In the genomic region with DNA sequence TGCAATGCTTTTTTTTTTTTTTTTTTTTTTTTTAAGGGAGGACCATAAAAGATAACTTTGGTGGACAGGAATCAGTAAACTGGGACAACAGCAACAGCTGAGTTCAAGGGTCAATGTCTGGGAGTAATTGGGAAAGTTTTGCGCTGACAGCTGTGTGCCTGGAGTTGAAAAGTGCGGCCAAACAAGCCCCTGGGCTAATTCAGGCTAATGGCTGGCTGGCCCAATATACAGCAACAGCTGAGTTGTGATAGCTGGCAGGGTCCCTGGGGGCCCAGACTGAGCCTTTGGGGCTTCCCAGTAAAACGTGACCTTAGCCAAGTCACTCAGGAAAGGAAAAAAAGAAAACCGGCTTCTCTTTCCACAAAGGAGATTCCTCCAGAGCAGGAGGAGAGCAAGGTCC, we compare ENCODE assay signal across 8 mouse cellular contexts. TPM values are rescaled to one million over a fixed set of nuclear protein-coding genes. Genes with fewer than 3 reads are reported as not detected.
A peak's percentile ranks its signal among the peaks of the same experiment; 100 is the strongest.
DNase-seq lines count a peak whose midpoint lies in the region; ATAC-seq and TF ChIP-seq lines count a peak whose summit lies in the region.

No protein-coding gene starts in this region.

- WGBS in hindbrain, embryonic 14.5 days = 41% methylated on average over 4 of the region's 4 CpGs
- 53% methylated on average over 4 of the region's 4 CpGs for WGBS in liver, postnatal 0 days (ENCODE audit: insufficient replicate concordance)

- TF ChIP-seq CTCF in gastrocnemius, adult 2 months (IDR thresholded peaks at IDR 0.05) = no peak
- TF ChIP-seq CTCF in liver, postnatal 0 days (IDR thresholded peaks at IDR 0.05; ENCODE audit: low read depth) = no peak

- peaks cover 7% of the 10 kb centered on the region; the same call in 1 of the 2 replicates for H3K4me1 ChIP-seq in hindbrain, embryonic 14.5 days (replicated peaks; ENCODE audit: control insufficient read depth, insufficient read depth, low read length)
- 0 out of 2 replicates have a peak, but pooled peaks cover 17% of the 10 kb centered on the region for H3K4me1 ChIP-seq in liver, postnatal 0 days (ENCODE audit: insufficient read depth)

- peak overlapping the region; percentile 92 for H3K27ac ChIP-seq in gastrocnemius, adult 2 months
- H3K27ac ChIP-seq in hindbrain, embryonic 14.5 days = no peak overlapping the region
- H3K27ac ChIP-seq in liver, postnatal 0 days (ENCODE audit: low read depth) = no peak overlapping the region

- ATAC-seq in hindbrain, embryonic 14.5 days (ENCODE audit: low FRiP score) = no peak
- no peak for ATAC-seq in liver, postnatal 0 days

- DNase-seq in adrenal gland, postnatal 14 days = peak; percentile 49
- no peak for DNase-seq in adrenal gland, adult 8-10 months
- DNase-seq in gastrocnemius, adult 2 months = peak; percentile 76
- no peak for DNase-seq in hindbrain, embryonic 14.5 days (ENCODE audit: low spot score)
- no peak for DNase-seq in liver, postnatal 0 days
- DNase-seq in ovary, adult 18-20 months (ENCODE audit: low spot score) = no peak
- no peak for DNase-seq in urinary bladder, adult 2 months (ENCODE audit: low spot score)
- no peak for DNase-seq in left cerebral cortex, adult 18-20 months (ENCODE audit: low spot score in 2 of 2)

- H3K36me3 ChIP-seq in hindbrain, embryonic 14.5 days (replicated peaks; ENCODE audit: control insufficient read depth, insufficient read depth) = no peaks in the 10 kb centered on the region
- H3K36me3 ChIP-seq in liver, postnatal 0 days (replicated peaks; ENCODE audit: insufficient read depth, low read length) = no peaks in the 10 kb centered on the region

- no peak overlapping the region for H3K9ac ChIP-seq in hindbrain, embryonic 14.5 days
- H3K9ac ChIP-seq in liver, postnatal 0 days (replicated peaks) = no peak overlapping the region

- peak overlapping the region; percentile 97; the same call in 1 of the 2 replicates for H3K4me2 ChIP-seq in hindbrain, embryonic 14.5 days (replicated peaks)
- H3K4me2 ChIP-seq in liver, postnatal 0 days (ENCODE audit: low read depth, low read length) = peak overlapping the region; percentile 64; the same call in 1 of the 2 replicates

- peak overlapping the region; percentile 90 for H3K4me3 ChIP-seq in gastrocnemius, adult 2 months
- no peak overlapping the region for H3K4me3 ChIP-seq in hindbrain, embryonic 14.5 days (replicated peaks; ENCODE audit: low read length)
- H3K4me3 ChIP-seq in liver, postnatal 0 days (ENCODE audit: low read depth, low read length) = no peak overlapping the region

- intact Hi-C loops in gastrocnemius, adult 2 months (cut with DNase I) = no loop called here

- peaks cover 27% of the 10 kb centered on the region for H3K27me3 ChIP-seq in hindbrain, embryonic 14.5 days (ENCODE audit: control insufficient read depth, insufficient read depth, low read length)
- H3K27me3 ChIP-seq in liver, postnatal 0 days (ENCODE audit: insufficient read depth, low read length) = peaks cover 34% of the 10 kb centered on the region

- no peaks in the 10 kb centered on the region for H3K9me3 ChIP-seq in hindbrain, embryonic 14.5 days (ENCODE audit: control insufficient read depth, low read length)
- H3K9me3 ChIP-seq in liver, postnatal 0 days (ENCODE audit: low read length) = no peaks in the 10 kb centered on the region

- TF ChIP-seq EP300 in liver, postnatal 0 days (IDR thresholded peaks at IDR 0.05; ENCODE audit: low read depth) = no peak

RNA-seq across cellular contexts. Expression of gene Ramp2, which starts 0.8 kb away (rescaled TPM):
- 107 and 145 TPM in 2 replicates for total RNA-seq in adrenal gland, postnatal 14 days (2021)
- total RNA-seq in adrenal gland, adult 8-10 months (2022) = 10 to 100 TPM; 26.3 to 56.5 (median 40.7) TPM
- total RNA-seq in gastrocnemius, adult 2 months (2021) = 10 to 100 TPM; 34.8 to 37.0 TPM
- polyA plus RNA-seq in hindbrain, embryonic 14.5 days (2014; fragmentation: Nextera tagmentation; extraction: Ambion mirVana) = 102 and 117 TPM in 2 replicates
- 34.8 and 38.4 TPM in 2 replicates for polyA plus RNA-seq in liver, postnatal 0 days (2015; fragmentation: Nextera tagmentation; extraction: Ambion mirVana)
- 79.5 and 82.0 TPM in 2 replicates for polyA plus RNA-seq in urinary bladder, adult 2 months (2012; rRNA removed)
- 10 to 100 TPM; 31.4 to 37.8 TPM for total RNA-seq in left cerebral cortex, adult 18-20 months (2021)

RNA-seq across cellular contexts. Expression of gene Vps25, which starts 8.4 kb away (rescaled TPM):
- total RNA-seq in adrenal gland, postnatal 14 days (2021) = 116 and 120 TPM in 2 replicates
- 100 to 1,000 TPM; 109 to 120 (median 113) TPM for total RNA-seq in adrenal gland, adult 8-10 months (2022)
- total RNA-seq in gastrocnemius, adult 2 months (2021) = 10 to 100 TPM; 40.2 to 53.4 TPM
- 122 and 133 TPM in 2 replicates for polyA plus RNA-seq in hindbrain, embryonic 14.5 days (2014; fragmentation: Nextera tagmentation; extraction: Ambion mirVana)
- 75.9 and 81.1 TPM in 2 replicates for polyA plus RNA-seq in liver, postnatal 0 days (2015; fragmentation: Nextera tagmentation; extraction: Ambion mirVana)
- 73.3 and 91.1 TPM in 2 replicates for polyA plus RNA-seq in urinary bladder, adult 2 months (2012; rRNA removed)
- 10 to 100 TPM; 56.8 to 65.8 TPM for total RNA-seq in left cerebral cortex, adult 18-20 months (2021)

RNA-seq across cellular contexts. Expression of gene Wnk4, which starts 15.3 kb away (rescaled TPM):
- 3.4 and 3.6 TPM in 2 replicates for total RNA-seq in adrenal gland, postnatal 14 days (2021)
- 1 to 10 TPM; 2.8 to 6.7 (median 4.9) TPM for total RNA-seq in adrenal gland, adult 8-10 months (2022)
- total RNA-seq in gastrocnemius, adult 2 months (2021) = under 1 TPM; 0.08 to 0.22 TPM
- polyA plus RNA-seq in hindbrain, embryonic 14.5 days (2014; fragmentation: Nextera tagmentation; extraction: Ambion mirVana) = 5.3 and 6.0 TPM in 2 replicates
- polyA plus RNA-seq in liver, postnatal 0 days (2015; fragmentation: Nextera tagmentation; extraction: Ambion mirVana) = 1.6 and 2.2 TPM in 2 replicates
- 7.4 and 10.6 TPM in 2 replicates for polyA plus RNA-seq in urinary bladder, adult 2 months (2012; rRNA removed)
- total RNA-seq in left cerebral cortex, adult 18-20 months (2021) = 1 to 10 TPM; 7.0 to 8.8 TPM

RNA-seq across cellular contexts. Expression of gene Ezh1, which starts 18.8 kb away (rescaled TPM):
- 28.8 and 37.7 TPM in 2 replicates for total RNA-seq in adrenal gland, postnatal 14 days (2021)
- 10 to 100 TPM; 39.9 to 59.3 (median 47.7) TPM for total RNA-seq in adrenal gland, adult 8-10 months (2022)
- total RNA-seq in gastrocnemius, adult 2 months (2021) = 10 to 100 TPM; 25.9 to 26.3 TPM
- 26.9 and 37.2 TPM in 2 replicates for polyA plus RNA-seq in hindbrain, embryonic 14.5 days (2014; fragmentation: Nextera tagmentation; extraction: Ambion mirVana)
- polyA plus RNA-seq in liver, postnatal 0 days (2015; fragmentation: Nextera tagmentation; extraction: Ambion mirVana) = 4.2 and 5.0 TPM in 2 replicates
- 45.0 and 45.7 TPM in 2 replicates for polyA plus RNA-seq in urinary bladder, adult 2 months (2012; rRNA removed)
- total RNA-seq in left cerebral cortex, adult 18-20 months (2021) = 10 to 100 TPM; 55.7 to 62.7 TPM

RNA-seq across cellular contexts. Expression of gene Cntd1, which starts 33.7 kb away (rescaled TPM):
- total RNA-seq in adrenal gland, postnatal 14 days (2021) = 0.44 and 0.86 TPM in 2 replicates
- total RNA-seq in adrenal gland, adult 8-10 months (2022) = under 1 TPM; 0.40 to 0.62 (median 0.57) TPM
- total RNA-seq in gastrocnemius, adult 2 months (2021) = under 1 TPM; 0.20 to 0.36 TPM
- polyA plus RNA-seq in hindbrain, embryonic 14.5 days (2014; fragmentation: Nextera tagmentation; extraction: Ambion mirVana) = 0.42 and 0.91 TPM in 2 replicates
- 0.19 and 0.29 TPM in 2 replicates for polyA plus RNA-seq in liver, postnatal 0 days (2015; fragmentation: Nextera tagmentation; extraction: Ambion mirVana)
- polyA plus RNA-seq in urinary bladder, adult 2 months (2012; rRNA removed) = 1.4 and 1.5 TPM in 2 replicates
- under 1 TPM; 0.46 to 0.56 TPM for total RNA-seq in left cerebral cortex, adult 18-20 months (2021)

Comparison
In these comparisons a context has a peak if more than half of its experiments do, and no peak if none do; other contexts are left out.
1. DNase-seq: peak in adrenal gland, postnatal 14 days (single experiment) and gastrocnemius, adult 2 months (single experiment); none in adrenal gland, adult 8-10 months (single experiment), hindbrain, embryonic 14.5 days (single experiment), liver, postnatal 0 days (single experiment), ovary, adult 18-20 months (single experiment), urinary bladder, adult 2 months (single experiment) and left cerebral cortex, adult 18-20 months (0 of 2).